Mouse (Mus musculus) cerebellum, postnatal 36 days (tissue): ENCODE results near the gene 6430550D23Rik.
"Not testable (repeated sequence)": the region's sequence is repeated elsewhere in the genome, so short reads cannot be mapped to it uniquely, and the experiment has no call there.

Experiments used
- DNase-seq, 2 experiments: peaks; one replicate each; pipeline ENCODE4 v3.0.0; 2021 to 2022; ENCODE audit warnings: mixed read lengths in 2 of 2

Gene 6430550D23Rik

DNA sequence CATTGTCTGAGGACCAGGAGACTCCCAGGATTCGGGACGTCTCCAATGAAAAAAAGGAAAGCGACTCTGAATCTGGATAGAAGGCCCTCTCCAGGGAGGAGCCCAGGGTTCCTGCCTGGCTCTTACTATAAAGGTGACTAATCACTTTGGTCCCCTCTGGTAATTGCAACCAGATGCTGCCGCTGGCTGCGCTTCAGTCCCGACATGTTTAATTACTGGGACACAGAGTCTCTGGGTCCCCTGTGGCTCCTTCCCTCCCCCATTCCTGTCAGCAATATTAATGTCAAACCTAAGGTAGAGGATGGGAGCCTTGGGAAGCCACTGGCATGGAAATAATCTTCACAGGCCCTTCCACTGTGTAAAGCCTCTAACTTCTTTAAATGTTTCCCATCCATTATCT is 58.4 kb downstream of the 6430550D23Rik start:
- DNase-seq, result no peak

DNA sequence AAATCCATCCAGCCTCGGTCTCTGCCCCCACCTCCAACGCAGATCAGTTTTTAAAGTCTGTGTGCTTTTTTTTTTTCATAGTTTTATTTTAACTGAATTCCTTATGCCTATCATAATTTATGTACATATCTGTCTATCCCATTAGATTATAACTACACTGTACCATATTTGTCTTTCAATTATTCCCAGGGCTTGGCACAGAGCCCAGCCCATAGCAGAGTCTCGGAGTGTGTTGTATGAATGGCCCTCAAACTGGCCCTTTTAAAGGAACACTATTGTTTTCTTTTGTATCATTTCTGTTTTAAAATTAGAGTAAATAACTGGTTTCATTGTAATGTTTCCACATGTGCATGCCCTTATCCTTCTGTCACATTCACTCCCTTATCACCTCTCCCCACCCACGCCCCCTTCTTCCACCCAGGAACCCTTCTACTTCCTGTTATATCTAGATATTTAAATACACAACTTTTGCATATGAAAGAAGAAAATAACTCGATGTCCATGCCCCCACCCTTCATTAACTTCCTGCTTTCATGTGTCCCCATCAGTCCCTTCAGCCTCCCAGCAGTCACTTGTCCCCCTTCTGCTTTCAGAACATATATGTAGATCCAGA is 60.3 kb downstream of the 6430550D23Rik start:
- no peak for DNase-seq

DNA sequence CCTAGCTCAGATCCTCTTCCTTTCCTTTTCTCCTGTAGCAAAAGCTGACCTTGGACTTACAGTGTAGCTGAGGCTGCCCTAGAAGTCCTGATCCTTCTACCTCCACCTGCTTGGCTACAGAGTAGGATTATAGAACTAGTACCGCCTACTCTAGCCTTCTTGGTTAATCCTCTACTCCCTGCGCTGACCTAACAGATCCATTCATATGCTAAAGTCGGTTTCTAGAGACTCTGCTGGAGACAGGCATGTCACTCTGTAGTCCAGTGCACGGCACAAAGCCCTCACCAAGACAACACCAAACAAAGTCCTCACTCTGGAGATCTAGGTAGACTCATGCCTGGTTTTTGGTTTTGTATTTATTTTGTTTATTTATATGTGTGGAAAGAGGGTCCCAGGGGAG is 61.3 kb downstream of the 6430550D23Rik start:
- no peak for DNase-seq

DNA sequence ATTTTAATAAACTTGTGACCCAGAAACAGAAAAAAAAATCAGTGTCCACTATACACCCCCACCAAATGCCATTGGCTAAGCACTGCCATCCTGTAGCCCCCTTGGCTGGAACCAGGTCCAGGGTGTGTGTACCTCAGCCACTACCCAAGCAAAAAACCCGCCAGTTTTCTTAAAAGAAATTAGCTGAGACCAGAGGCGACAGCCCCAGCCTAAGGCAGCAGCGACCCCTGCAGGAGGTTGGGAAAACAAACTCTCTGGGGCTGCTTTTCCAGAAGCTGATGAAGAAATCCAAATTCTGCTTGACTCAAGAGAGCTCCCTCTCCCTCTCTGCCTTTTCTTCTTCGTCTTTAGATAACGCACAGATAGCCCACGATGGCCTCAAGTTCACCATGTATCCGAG is 61.7 kb downstream of the 6430550D23Rik start:
- peak; percentile 63 to 67 for DNase-seq

- DNase-seq, result no peak
Measured at GRCm38 (mm10) chr2:155945580-155945979, 62.2 kb downstream of the 6430550D23Rik start.

GRCm38 (mm10) chr2:155945124-155945523 is 62.7 kb downstream of the 6430550D23Rik start, which contains the start of gene Gdf5:
Gene Gdf5, minus strand, starts transcription at chr2:155945367.
- no peak for DNase-seq

- no peak for DNase-seq
Measured at GRCm38 (mm10) chr2:155944685-155945084, 63.1 kb downstream of the 6430550D23Rik start.

DNA sequence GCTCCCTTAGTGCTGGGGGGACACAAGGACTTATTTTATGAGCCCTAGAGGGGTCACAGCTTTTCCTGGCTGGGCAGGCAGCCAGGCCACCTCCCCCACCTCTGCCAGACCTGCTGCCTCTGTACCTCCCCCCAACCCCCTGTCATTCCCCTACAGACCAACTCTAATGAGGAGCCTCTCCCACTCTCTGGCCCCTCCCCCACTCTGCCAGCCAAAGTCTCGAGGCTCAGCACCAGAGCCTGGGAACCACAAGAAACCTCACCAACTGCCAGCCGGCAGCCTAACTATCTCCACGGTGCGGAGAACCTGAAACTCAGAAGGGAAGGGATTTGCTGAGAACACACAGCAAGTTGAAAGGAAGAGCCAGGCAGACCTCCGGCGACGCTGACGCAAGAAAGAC is 64.3 kb downstream of the 6430550D23Rik start:
- DNase-seq, result no peak

- no peak for DNase-seq
Measured at GRCm38 (mm10) chr2:155941697-155942442, 65.9 kb downstream of the 6430550D23Rik start.

DNA sequence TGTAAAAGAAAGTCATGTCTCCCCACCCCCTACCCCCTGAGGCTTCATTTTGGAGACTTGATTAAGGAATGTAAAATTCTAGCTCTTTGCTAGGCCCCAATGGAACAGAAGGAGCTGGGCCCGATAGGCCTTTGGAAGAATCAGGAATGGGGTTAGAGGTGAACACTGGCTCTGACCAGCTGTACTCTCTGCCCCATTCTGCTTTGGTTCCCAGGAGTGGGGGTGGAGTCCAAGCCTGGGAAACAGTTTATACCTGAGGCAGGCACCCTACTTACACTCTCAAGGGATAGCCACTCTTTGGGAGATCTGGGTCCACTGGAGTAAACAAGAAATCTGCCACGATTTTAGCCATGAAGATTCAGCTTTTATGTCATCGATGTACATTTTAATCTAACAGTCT is 67.1 kb downstream of the 6430550D23Rik start, which contains the start of gene Gm15557:
Gene Gm15557, plus strand, starts transcription at position 48 of the 400 bp plus-strand sequence.
- DNase-seq, result no peak

GRCm38 (mm10) chr2:155939897-155940529 is 67.8 kb downstream of the 6430550D23Rik start:
- no peak for DNase-seq

GRCm38 (mm10) chr2:155929531-155930442 is 78.0 kb downstream of the 6430550D23Rik start, which contains the start of gene Uqcc1:
Gene Uqcc1, minus strand, starts transcription at chr2:155930310.
- peak; percentile 89 to 94 for DNase-seq

DNA sequence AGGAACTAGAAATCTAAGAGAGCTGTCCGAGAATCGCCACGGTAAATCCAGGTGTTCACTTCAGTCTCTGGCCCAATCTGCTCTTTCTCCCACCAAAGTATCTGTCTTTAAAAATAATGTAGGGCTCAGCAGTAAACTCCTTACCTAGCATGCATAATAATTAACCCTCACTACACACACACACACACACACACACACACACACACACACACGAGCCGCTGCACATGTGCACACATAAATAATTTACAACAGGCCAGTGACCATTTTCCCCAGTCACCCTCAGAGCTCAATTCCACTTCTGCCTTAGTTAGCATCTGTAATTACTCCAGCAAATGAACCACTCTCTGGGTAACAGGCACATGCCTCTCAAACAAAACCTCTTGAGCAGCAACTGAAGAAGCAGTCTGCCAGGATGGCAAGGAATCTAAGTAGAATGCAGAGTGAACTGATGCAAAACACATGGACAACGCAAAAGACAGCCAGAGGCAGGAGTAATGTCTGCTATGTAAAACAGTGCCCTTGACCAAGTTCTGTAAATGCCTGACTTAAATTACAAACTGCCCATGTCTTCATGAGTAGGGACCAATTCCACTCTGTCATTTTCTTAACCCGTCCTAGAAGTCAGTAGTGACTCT is 78.9 kb downstream of the 6430550D23Rik start:
- no peak for DNase-seq

GRCm38 (mm10) chr2:155925213-155925612 is 82.6 kb downstream of the 6430550D23Rik start:
- DNase-seq, result not testable (repeated sequence)
